Mouse (Mus musculus) bone marrow, adult 2 months (tissue): Measurements from ENCODE around the gene Islr.

ENCODE experiments used
- CTCF ChIP-seq: fragments of 200-500 bp; IDR thresholded peaks from 2 replicates; pipeline ENCODE4 v1.5.1; 2011; ENCODE audit warnings: low read length, control low read depth; ENCODE audit not compliant: control insufficient read depth, insufficient read depth
- POLR2A ChIP-seq: fragments of 200-500 bp; IDR thresholded peaks from 2 replicates; pipeline ENCODE4 v1.6.1; 2011; ENCODE audit warnings: low read depth, mild to moderate bottlenecking, control low read depth, low read length, borderline replicate concordance; ENCODE audit not compliant: control insufficient read depth

GRCm38 (mm10) chr9:58194222-58194621 lies 9.9 kb downstream of the Islr start:
- TF ChIP-seq POLR2A: no peak
- no peak for TF ChIP-seq CTCF
